Mouse (Mus musculus) layer of hippocampus, adult 6 months (tissue): ENCODE measurements around the gene Mepe. TPM values are rescaled to one million over a fixed set of nuclear protein-coding genes. Genes with fewer than 3 reads are reported as not detected.

Source experiments
- long read RNA-seq, 2 experiments: library from polyadenylated mRNA; unstranded; transcript quantifications; one replicate each; pipeline ENCODE4 v2.0.0; 2019 to 2020
- microRNA-seq: library from miRNA; unstranded; fragments of <30 nt; microRNA quantifications from one replicate; pipeline ENCODE4 v1.2.0, GENCODE M21; 2020
- polyA plus RNA-seq: library from polyadenylated mRNA; unstranded; fragments of <200 nt; fragmentation: Nextera tagmentation; gene quantifications from 2 replicates; pipeline ENCODE4 v1.2.3, GENCODE M21; 2021

The Mepe gene
- polyA plus RNA-seq: not detected in 2 replicates
- long read RNA-seq, experiment 1: 0 reads
- long read RNA-seq, experiment 2: 0 reads

DNA sequence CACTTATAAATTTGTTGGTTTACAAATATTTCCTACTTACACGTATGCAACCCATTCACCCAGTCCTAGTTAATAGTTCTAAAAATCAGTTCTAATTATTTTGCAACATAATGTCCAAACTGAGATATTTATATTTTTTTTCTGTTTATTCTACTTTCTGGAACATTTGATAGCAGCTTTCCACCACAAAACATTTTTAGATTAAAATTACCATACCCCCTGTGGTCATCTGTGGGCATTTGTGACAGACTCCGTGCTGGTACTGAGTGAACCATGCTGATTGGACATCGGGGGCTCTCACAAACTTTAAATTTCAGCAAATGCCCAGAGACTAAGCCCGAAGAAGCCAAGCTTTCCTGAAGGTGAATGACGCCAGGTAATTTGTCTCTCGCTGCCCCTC is at the start of gene Mepe:
TSS of gene Mepe (plus strand) at position 301 of the 400 bp plus-strand sequence.

DNA sequence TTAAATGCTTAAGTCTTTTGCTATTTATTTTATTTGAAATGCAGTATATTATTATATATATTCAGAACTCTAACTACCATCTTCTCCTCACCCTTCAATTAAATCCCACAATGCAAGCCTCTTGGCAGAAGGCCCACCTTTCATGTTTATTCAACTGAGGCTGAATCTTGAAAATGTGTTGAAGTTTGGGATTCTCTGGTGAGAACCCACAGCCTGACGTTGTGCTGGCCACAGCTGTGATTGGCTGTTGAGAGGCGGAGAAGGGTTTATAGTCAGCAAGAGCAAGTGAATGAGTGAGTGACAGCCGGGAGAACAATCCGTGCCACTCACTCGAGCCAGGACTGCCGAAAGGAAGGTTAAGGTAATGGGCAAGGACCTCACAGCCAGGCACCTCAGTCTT is 26.1 kb upstream of the Mepe start, which contains the start of gene Ibsp:
TSS of gene Ibsp (plus strand) at position 178 of the 400 bp plus-strand sequence.

Small RNA genes lying within 50 kb of the gene (microRNA-seq; reads per million reads assigned to microRNA genes)
- gene Gm23616: not detected

Other genes starting within 250 kb of the Mepe start
- 0.31 and 0.44 TPM in 2 replicates for gene Gm17660, start 247.7 kb upstream of the Mepe start, polyA plus RNA-seq
- gene Sparcl1, start 211.6 kb upstream of the Mepe start, polyA plus RNA-seq: 1,209 and 1,368 TPM in 2 replicates
- 0.06 TPM in 1 of 2 replicates, not detected in the other for gene Dspp, start 154.6 kb upstream of the Mepe start, polyA plus RNA-seq
- gene Dmp1, start 122.7 kb upstream of the Mepe start, polyA plus RNA-seq: 2.1 and 2.2 TPM in 2 replicates
- 0.21 and 0.29 TPM in 2 replicates for gene Ibsp, start 26.2 kb upstream of the Mepe start, polyA plus RNA-seq
- gene Spp1, start 109.8 kb downstream of the Mepe start, polyA plus RNA-seq: 9.6 and 13.2 TPM in 2 replicates
- gene Pkd2, start 134.1 kb downstream of the Mepe start, polyA plus RNA-seq: 2.1 and 2.2 TPM in 2 replicates
- gene BC005561, start 183.0 kb downstream of the Mepe start, polyA plus RNA-seq: 0.89 and 0.92 TPM in 2 replicates